Mouse (Mus musculus) embryonic facial prominence, embryonic 14.5 days (tissue): ENCODE data around the gene Nbl1. TPM values are rescaled to one million over a fixed set of nuclear protein-coding genes. Genes with fewer than 3 reads are reported as not detected.

Experiments
- ATAC-seq: fragments of 200-750 bp; cut with Nextera tagmentation; 2 replicates; pipeline ENCODE4 v1.8.0; 2017; ENCODE audit warnings: low read depth, moderate number of reproducible peaks, moderate TSS enrichment
- DNase-seq: peaks from one replicate; pipeline ENCODE4 v3.0.0-alpha.2; 2015; ENCODE audit warnings: low spot score
- H3K27ac ChIP-seq: fragments of 300-500 bp; sonication (generic); replicated peaks from 2 replicates; pipeline ENCODE4 v1.5.1; 2014; ENCODE audit warnings: low read depth, mild to moderate bottlenecking, low read length, moderate library complexity
- H3K27me3 ChIP-seq: fragments of 300-500 bp; sonication (generic); replicated peaks from 2 replicates; pipeline ENCODE4 v1.6.1; 2014; ENCODE audit warnings: low read length; ENCODE audit not compliant: control insufficient read depth, insufficient read depth
- H3K36me3 ChIP-seq: fragments of 300-500 bp; sonication (generic); 2 replicates; pipeline ENCODE4 v1.6.1; 2014; ENCODE audit warnings: low read length, mixed read lengths; ENCODE audit not compliant: control insufficient read depth, insufficient read depth
- H3K4me1 ChIP-seq: fragments of 300-500 bp; sonication (generic); 2 replicates; pipeline ENCODE4 v1.6.1; 2014; ENCODE audit warnings: antibody characterized with exemption, low read length; ENCODE audit not compliant: control insufficient read depth, insufficient read depth
- H3K4me2 ChIP-seq: fragments of 300-500 bp; sonication (generic); 2 replicates; pipeline ENCODE4 v1.6.1; 2014; ENCODE audit warnings: low read depth, mild to moderate bottlenecking, low read length, moderate library complexity, mixed read lengths
- H3K4me3 ChIP-seq: fragments of 300-500 bp; sonication (generic); 2 replicates; pipeline ENCODE4 v1.5.1; 2014; ENCODE audit warnings: low read depth, mild to moderate bottlenecking, low read length
- H3K9ac ChIP-seq: fragments of 300-500 bp; sonication (generic); 2 replicates; pipeline ENCODE4 v1.6.1; 2014; ENCODE audit warnings: low read depth, mild to moderate bottlenecking, low read length, moderate library complexity, mixed read lengths
- H3K9me3 ChIP-seq: fragments of 300-500 bp; sonication (generic); 2 replicates; pipeline ENCODE4 v1.6.1; 2016; ENCODE audit warnings: low read length; ENCODE audit not compliant: control insufficient read depth
- WGBS: fragments of 180-500 bp; shearing (Covaris S2); extraction: QIAGEN DNeasy Blood & Tissue Kit; methylation state at CpG from one replicate; pipeline ENCODE4 v1.1.7; 2014; 5-methylcytosine and 5-hydroxymethylcytosine counted together
- polyA plus RNA-seq: library from polyadenylated mRNA; unstranded; fragments of >200 nt; fragmentation: Nextera tagmentation; extraction: Ambion mirVana; gene quantifications from 2 replicates; pipeline ENCODE4 v1.2.1, GENCODE M21; 2014

Nbl1 gene
- polyA plus RNA-seq, 1 experiment from 2014 or later = 124 TPM

DNA sequence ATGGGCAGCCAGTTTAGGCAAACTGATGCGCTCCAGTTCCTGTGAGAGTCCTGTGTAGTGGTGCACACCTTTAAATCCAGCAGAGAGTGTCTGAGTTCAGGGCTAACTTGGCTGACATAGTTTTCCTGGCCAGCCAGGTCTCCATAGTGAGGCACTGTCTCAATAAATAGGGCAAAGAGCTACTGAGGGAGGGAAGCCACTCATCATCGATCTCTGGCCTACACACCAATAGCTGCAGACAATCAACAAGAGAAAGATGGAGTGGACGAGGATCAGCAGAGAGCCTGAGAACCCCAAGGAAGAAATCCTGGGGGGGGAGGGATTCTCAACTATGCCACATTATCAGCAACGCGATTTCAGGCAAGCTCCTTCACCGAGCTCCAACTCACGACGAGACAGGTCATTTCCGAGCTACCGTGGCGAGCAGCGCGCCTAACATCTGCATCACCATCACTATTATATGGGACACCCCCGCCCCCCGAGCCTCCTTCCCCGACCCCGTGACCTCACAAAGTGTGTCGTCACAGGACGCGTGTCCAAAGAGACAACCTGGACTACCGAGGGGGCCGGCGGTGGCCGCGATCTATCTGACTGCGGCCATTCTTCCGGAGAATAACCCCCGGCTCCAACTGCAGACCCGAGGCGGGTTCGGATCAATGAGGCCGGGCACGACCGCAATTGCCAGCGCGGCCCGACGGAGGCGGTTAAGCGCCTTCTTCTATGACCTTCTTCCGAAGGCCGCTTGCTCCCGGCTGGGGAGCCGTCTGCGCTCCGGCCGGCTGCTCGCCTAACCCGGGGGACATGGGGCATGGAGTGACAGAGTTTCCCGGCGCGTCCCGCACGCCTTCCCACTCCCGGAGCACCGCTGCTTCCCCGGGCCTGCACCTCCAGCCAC, 37.3 kb upstream of the Nbl1 start:
- Histone ChIP-seq H3K36me3 (no peaks in the 10 kb centered on the region), H3K27ac (peak overlapping the region; percentile 91), H3K4me1 (peaks cover 8% of the 10 kb centered on the region; the same call in 1 of the 2 replicates), H3K9me3 (peaks cover 6% of the 10 kb centered on the region; the same call in 1 of the 2 replicates), H3K27me3 (no peaks in the 10 kb centered on the region), H3K4me2 (peak overlapping the region; percentile 92), H3K9ac (peak overlapping the region; percentile 97), H3K4me3 (peak overlapping the region; percentile 98)
- peak; percentile 53 for ATAC-seq
- DNase-seq = no peak
- WGBS = 3% methylated on average over 44 of the region's 57 CpGs

DNA sequence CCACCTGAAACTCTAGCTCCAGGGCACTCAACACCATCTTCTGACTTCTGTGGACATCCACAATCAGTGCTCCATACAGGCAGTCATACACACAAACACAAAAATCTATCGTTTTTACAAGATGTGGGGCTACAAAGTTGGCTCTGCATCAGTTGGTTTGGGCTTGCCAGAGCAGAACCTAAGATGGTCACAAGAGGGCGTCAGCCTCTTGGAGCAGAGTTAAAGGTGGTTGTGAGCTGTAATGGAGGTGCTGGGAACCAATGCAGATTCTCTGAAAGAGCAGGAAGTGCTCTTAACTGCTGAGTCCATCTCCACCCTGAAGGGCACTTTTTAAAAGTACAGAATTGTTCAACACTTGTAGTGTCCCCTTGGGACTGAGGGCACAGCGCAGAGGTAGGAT, 33.7 kb upstream of the Nbl1 start:
- peaks cover 6% of the 10 kb centered on the region; the same call in 1 of the 2 replicates for H3K9me3 ChIP-seq
- peaks cover 8% of the 10 kb centered on the region; the same call in 1 of the 2 replicates for H3K4me1 ChIP-seq
- DNase-seq (no peak), ATAC-seq (no peak)
- H3K4me2 ChIP-seq = no peak overlapping the region
- no peak overlapping the region for H3K9ac ChIP-seq
- H3K36me3 ChIP-seq = no peaks in the 10 kb centered on the region
- no peak overlapping the region for H3K4me3 ChIP-seq
- H3K27me3 ChIP-seq = no peaks in the 10 kb centered on the region
- 93% methylated on average over 3 of the region's 3 CpGs for WGBS
- H3K27ac ChIP-seq = no peak overlapping the region

DNA sequence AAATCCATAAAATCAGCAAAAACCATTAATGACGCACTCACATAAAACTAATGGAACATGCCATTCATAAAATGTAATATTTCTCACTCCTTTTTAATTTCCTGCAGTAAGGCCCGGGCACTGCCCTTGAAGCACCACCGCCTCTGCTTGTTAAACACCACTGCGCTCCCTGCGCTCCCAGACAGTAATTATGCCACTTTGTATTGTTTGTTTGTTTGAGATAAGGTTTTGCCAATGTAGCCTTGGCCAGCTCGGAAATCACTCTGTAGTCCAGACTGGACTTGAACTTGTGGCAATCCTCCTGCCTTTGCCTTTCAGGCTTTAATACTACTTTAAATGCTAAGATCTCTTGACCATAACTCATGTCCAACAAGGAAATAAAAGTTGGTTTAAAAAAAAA, 32.1 kb upstream of the Nbl1 start:
- no peak for ATAC-seq

DNA sequence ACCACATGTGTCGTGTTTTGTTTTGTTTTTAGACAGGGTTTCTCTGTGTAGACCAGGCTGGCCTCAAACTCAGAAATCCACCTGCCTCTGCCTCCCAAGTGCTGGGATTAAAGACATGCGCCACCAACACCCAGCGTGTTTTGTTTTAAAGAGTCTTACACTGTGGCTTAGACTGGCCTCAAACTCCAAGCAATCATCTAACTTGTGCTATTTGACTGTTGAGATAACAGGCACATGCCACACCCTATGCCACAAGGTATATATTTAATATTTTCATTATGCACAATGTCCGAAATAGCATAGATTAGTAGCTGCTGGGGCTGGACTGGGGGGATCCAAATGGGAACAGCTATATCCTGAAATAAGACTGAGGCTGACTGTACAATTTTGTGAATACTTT, 29.8 kb upstream of the Nbl1 start:
- no peak for DNase-seq
- H3K9me3 ChIP-seq = peaks cover 6% of the 10 kb centered on the region; the same call in 1 of the 2 replicates
- no peak overlapping the region for H3K4me2 ChIP-seq
- no peak for ATAC-seq
- no peak overlapping the region for H3K27ac ChIP-seq
- H3K9ac ChIP-seq = no peak overlapping the region
- H3K4me1 ChIP-seq = peaks cover 18% of the 10 kb centered on the region
- no peaks in the 10 kb centered on the region for H3K27me3 ChIP-seq
- H3K36me3 ChIP-seq = no peaks in the 10 kb centered on the region
- WGBS = 97% methylated on average over 4 of the region's 4 CpGs
- H3K4me3 ChIP-seq = no peak overlapping the region

More for the DNA sequence above, 32.1 kb upstream of the Nbl1 start:
- no peak for DNase-seq
- H3K4me1 ChIP-seq = peaks cover 20% of the 10 kb centered on the region
- H3K36me3 ChIP-seq = no peaks in the 10 kb centered on the region
- no peak overlapping the region for H3K27ac ChIP-seq
- H3K4me2 ChIP-seq = no peak overlapping the region
- WGBS = 93% methylated on average over 6 of the region's 6 CpGs
- H3K27me3 ChIP-seq = no peaks in the 10 kb centered on the region
- H3K9ac ChIP-seq = no peak overlapping the region
- H3K9me3 ChIP-seq = peaks cover 6% of the 10 kb centered on the region; the same call in 1 of the 2 replicates
- no peak overlapping the region for H3K4me3 ChIP-seq

DNA sequence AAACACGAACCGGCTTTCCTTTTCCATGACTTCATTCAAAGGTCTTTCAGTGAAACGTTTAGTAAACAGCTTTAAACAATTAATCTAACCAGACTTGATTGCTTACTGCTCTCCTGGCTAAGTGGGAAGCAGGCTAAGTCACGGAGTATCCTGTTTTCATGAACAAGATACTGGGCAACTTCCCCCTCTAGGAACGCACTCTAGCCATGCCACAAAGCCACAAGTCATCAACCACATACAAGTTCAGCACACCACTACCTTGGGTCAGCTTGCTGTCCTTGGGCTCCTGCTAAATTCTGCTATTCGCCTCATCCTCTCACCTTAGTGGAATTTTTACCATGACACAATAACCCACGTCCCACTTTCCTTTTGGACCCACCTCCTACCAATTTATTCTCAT, 28.2 kb upstream of the Nbl1 start:
- 45% methylated on average over 7 of the region's 7 CpGs for WGBS
- Histone ChIP-seq H3K4me3 (no peak overlapping the region), H3K27me3 (no peaks in the 10 kb centered on the region), H3K9me3 (no peaks in the 10 kb centered on the region), H3K9ac (no peak overlapping the region), H3K36me3 (no peaks in the 10 kb centered on the region), H3K27ac (no peak overlapping the region), H3K4me1 (peaks cover 18% of the 10 kb centered on the region), H3K4me2 (no peak overlapping the region)
- no peak for DNase-seq
- no peak for ATAC-seq

DNA sequence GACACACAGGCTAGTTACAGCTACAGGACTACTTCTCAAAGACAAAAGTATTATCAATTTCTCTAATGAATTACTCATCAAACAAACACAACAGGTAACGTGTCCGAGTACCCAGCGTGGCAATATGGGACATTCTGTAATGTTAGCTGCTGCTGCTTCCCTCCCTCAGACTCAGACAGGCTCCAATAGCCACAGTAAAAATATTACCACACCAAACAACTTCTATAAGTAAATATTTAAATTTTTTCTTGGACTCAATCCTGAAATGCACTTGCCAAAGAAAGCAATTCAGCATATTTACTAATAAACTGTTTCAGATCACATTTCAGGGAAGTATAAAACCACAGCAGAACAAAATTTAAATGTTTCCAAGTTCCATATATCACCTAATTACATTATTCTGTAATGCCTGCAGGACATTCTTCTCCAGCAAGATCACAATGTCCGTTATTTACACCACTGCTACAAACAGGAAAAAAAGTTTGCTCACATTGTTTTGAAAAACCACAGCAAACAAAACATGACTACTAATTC, 27.6 kb upstream of the Nbl1 start:
- no peak for ATAC-seq
- Histone ChIP-seq H3K27ac (no peak overlapping the region), H3K4me2 (no peak overlapping the region), H3K4me1 (peaks cover 18% of the 10 kb centered on the region), H3K36me3 (no peaks in the 10 kb centered on the region), H3K9me3 (no peaks in the 10 kb centered on the region), H3K9ac (no peak overlapping the region), H3K4me3 (no peak overlapping the region), H3K27me3 (no peaks in the 10 kb centered on the region)
- DNase-seq = peak; percentile 46
- 49% methylated on average over 4 of the region's 4 CpGs for WGBS

DNA sequence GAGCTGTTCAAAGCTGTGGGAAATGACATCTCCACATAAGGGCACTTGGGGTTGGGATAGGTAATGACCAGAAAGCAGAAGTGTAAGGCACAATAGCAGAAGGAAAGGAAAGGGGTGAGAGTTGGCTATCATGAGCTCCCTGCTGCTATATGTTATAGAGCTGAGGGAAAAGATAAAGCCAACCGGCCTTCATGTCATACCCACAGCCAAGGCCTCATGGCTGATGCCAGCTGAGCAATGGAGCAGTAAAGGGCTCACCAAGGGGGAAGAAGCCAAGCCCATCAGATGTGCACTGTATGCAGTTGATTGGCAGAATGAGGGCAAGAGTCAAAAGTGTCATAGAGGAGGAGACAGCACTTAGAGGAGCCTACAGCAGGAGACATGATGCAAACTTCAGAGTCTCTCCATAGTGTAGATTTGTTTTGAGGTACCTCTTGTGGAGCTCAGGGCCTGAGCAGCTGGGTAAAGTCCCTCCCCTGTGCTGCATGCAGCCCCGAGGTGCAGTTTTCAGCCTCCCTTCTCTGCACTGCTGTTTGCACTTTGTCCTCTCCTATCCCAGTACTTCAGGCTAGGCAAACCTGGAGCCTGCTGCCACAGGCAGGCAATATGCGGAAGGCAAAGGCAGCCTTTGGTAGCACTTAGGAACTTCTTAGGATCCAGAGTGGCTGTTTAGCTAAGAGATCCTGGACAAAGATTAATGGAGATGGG, 23.7 kb upstream of the Nbl1 start:
- Histone ChIP-seq H3K36me3 (no peaks in the 10 kb centered on the region), H3K4me3 (no peak overlapping the region), H3K4me1 (peaks cover 26% of the 10 kb centered on the region), H3K9ac (no peak overlapping the region), H3K4me2 (no peak overlapping the region), H3K9me3 (no peaks in the 10 kb centered on the region), H3K27ac (no peak overlapping the region), H3K27me3 (no peaks in the 10 kb centered on the region)
- DNase-seq (no peak), ATAC-seq (no peak)
- WGBS = 90% methylated on average over 3 of the region's 3 CpGs

DNA sequence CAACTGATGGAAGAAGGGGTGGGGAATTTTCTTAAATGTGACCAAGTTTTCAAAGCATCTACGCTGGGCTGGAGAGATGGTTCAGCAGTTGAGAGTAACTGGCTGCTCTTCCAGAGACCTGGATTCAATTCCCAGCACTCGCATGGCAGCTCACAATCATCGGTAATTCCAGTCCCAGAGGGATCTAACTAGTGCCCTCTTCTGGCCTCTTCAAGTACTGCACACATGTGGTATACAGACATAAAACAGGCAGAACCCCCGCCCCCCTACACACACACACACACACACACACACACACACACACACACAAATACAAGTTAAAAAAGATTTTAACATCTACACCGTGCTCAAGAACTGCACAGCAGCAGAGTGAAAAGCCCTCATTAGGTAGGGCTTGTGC, 22.9 kb upstream of the Nbl1 start:
- no peaks in the 10 kb centered on the region for H3K36me3 ChIP-seq
- no peak for DNase-seq
- peaks cover 30% of the 10 kb centered on the region for H3K4me1 ChIP-seq
- no peak for ATAC-seq
- H3K27me3 ChIP-seq = no peaks in the 10 kb centered on the region
- H3K9me3 ChIP-seq = no peaks in the 10 kb centered on the region
- H3K4me2 ChIP-seq = no peak overlapping the region
- H3K27ac ChIP-seq = no peak overlapping the region
- no peak overlapping the region for H3K4me3 ChIP-seq
- 88% methylated on average over 5 of the region's 5 CpGs for WGBS
- H3K9ac ChIP-seq = no peak overlapping the region
